Mouse (Mus musculus): Measurements from ENCODE around the gene Gm45521. TPM values are rescaled to one million over a fixed set of nuclear protein-coding genes. Genes with fewer than 3 reads are reported as not detected.

Gene Gm45521
- polyA plus RNA-seq, 1 experiment from 2014 or later = not detected

GRCm38 (mm10) chr14:7954071-7954471 is 3.0 kb upstream of the Gm45521 start:
- Histone ChIP-seq H3K36me3 (ENCODE audit: control insufficient read depth, insufficient read depth, low read length) (peaks cover 23% of the 10 kb centered on the region), H3K4me2 (ENCODE audit: low read length) (no peak overlapping the region), H3K9ac (ENCODE audit: low read length) (0 out of 2 replicates have a peak overlapping the region, but pooled peaks have one; percentile 34), H3K4me3 (ENCODE audit: control insufficient read depth in 1 of 2, insufficient read depth in 1 of 2, low read depth in 1 of 2, low read length in 2 of 2) (no peak overlapping the region), H3K27me3 (ENCODE audit: control insufficient read depth, insufficient read depth, low read length) (no peaks in the 10 kb centered on the region), H3K9me3 (ENCODE audit: control insufficient read depth, low read length) (no peaks in the 10 kb centered on the region), H3K27ac (replicated peaks in 1 of 2; ENCODE audit: control insufficient read depth in 1 of 2, insufficient read depth in 1 of 2, low read depth in 2 of 2, low read length in 2 of 2) (peak overlapping the region; percentile 58 to 84), H3K4me1 (ENCODE audit: control insufficient read depth in 2 of 2, insufficient read depth in 2 of 2, low read length in 2 of 2) (peaks cover 20 to 29% of the 10 kb centered on the region in 2 experiments)
- ATAC-seq (ENCODE audit: insufficient number of reproducible peaks, insufficient read depth, low FRiP score, low read depth) = no peak; the same call in 1 of the 2 replicates
- WGBS = 44% methylated on average over 6 of the region's 6 CpGs

DNA sequence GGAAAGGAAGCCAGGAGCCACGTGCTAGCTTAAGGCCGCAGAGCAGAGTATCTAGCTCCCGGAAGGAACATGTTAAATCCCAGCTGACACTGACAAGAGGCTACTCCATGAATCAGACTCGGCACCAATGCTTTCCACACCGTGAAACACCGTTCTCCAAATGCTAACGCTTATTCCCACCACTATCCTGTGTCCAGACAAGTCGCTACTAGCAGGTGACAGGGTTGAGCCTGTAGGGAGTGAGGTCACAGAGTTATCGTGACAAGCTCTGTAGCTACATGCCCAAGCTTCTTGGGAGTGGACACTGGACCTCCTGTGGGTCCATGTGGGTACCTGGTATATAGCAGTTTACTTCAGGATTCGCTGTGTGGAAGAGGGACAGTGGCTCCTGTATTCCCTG is 661 bp upstream of the Gm45521 start:
- 61% methylated on average over 10 of the region's 10 CpGs for WGBS
- Histone ChIP-seq H3K4me1 (ENCODE audit: control insufficient read depth in 2 of 2, insufficient read depth in 2 of 2, low read length in 2 of 2) (peaks cover 28 to 32% of the 10 kb centered on the region in 2 experiments), H3K36me3 (ENCODE audit: control insufficient read depth, insufficient read depth, low read length) (peaks cover 2% of the 10 kb centered on the region), H3K4me3 (ENCODE audit: control insufficient read depth in 1 of 2, insufficient read depth in 1 of 2, low read depth in 1 of 2, low read length in 2 of 2) (no peak overlapping the region), H3K9me3 (ENCODE audit: control insufficient read depth, low read length) (no peaks in the 10 kb centered on the region), H3K4me2 (ENCODE audit: low read length) (no peak overlapping the region), H3K9ac (ENCODE audit: low read length) (no peak overlapping the region), H3K27ac (replicated peaks in 1 of 2; ENCODE audit: control insufficient read depth in 1 of 2, insufficient read depth in 1 of 2, low read depth in 2 of 2, low read length in 2 of 2) (no peak overlapping the region), H3K27me3 (ENCODE audit: control insufficient read depth, insufficient read depth, low read length) (no peaks in the 10 kb centered on the region)
- ATAC-seq (ENCODE audit: insufficient number of reproducible peaks, insufficient read depth, low FRiP score, low read depth) = no peak

- Histone ChIP-seq H3K36me3 (ENCODE audit: control insufficient read depth, insufficient read depth, low read length) (no peaks in the 10 kb centered on the region), H3K4me3 (ENCODE audit: control insufficient read depth in 1 of 2, insufficient read depth in 1 of 2, low read depth in 1 of 2, low read length in 2 of 2) (no peak overlapping the region), H3K9me3 (ENCODE audit: control insufficient read depth, low read length) (no peaks in the 10 kb centered on the region), H3K4me1 (ENCODE audit: control insufficient read depth in 2 of 2, insufficient read depth in 2 of 2, low read length in 2 of 2) (peaks cover 11 to 12% of the 10 kb centered on the region in 2 experiments; a peak in 2 of 4 replicates), H3K4me2 (ENCODE audit: low read length) (no peak overlapping the region), H3K27ac (replicated peaks in 1 of 2; ENCODE audit: control insufficient read depth in 1 of 2, insufficient read depth in 1 of 2, low read depth in 2 of 2, low read length in 2 of 2) (no peak overlapping the region), H3K27me3 (ENCODE audit: control insufficient read depth, insufficient read depth, low read length) (no peaks in the 10 kb centered on the region), H3K9ac (ENCODE audit: low read length) (no peak overlapping the region)
- 59% methylated on average over 11 of the region's 11 CpGs for WGBS
- ATAC-seq (ENCODE audit: insufficient number of reproducible peaks, insufficient read depth, low FRiP score, low read depth) = no peak
These were observed 3.5 kb downstream of the Gm45521 start for GRCm38 (mm10) chr14:7960616-7961015.

DNA sequence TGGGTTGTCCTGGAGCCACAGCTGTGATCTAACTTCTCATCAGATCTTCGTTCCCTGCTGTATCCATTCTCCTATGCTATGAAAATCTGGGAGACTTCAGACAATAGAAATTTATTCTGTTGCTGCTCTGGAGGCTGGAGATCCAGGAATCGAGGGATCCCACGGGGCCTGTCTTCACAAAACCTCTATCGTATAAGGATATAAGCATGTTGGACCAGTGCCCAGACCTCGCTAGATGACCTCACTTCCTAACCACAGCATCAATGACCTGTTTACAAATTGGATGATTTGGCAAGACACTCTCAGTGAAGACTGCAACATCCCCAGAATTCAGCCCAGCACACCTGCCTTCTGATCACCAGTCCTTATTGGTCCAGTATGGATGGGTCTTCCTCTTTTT is 4.6 kb downstream of the Gm45521 start:
- H3K36me3 ChIP-seq (ENCODE audit: control insufficient read depth, insufficient read depth, low read length) = no peaks in the 10 kb centered on the region
- no peak overlapping the region for H3K4me3 ChIP-seq (ENCODE audit: control insufficient read depth in 1 of 2, insufficient read depth in 1 of 2, low read depth in 1 of 2, low read length in 2 of 2)
- H3K27me3 ChIP-seq (ENCODE audit: control insufficient read depth, insufficient read depth, low read length) = no peaks in the 10 kb centered on the region
- H3K27ac ChIP-seq (replicated peaks in 1 of 2; ENCODE audit: control insufficient read depth in 1 of 2, insufficient read depth in 1 of 2, low read depth in 2 of 2, low read length in 2 of 2) = 0 out of 4 replicates have a peak overlapping the region, but pooled peaks of 1 of the 2 experiments have one; percentile 10
- H3K9me3 ChIP-seq (ENCODE audit: control insufficient read depth, low read length) = no peaks in the 10 kb centered on the region
- WGBS = 26% methylated on average over 5 of the region's 5 CpGs
- no peak overlapping the region for H3K4me2 ChIP-seq (ENCODE audit: low read length)
- ATAC-seq (ENCODE audit: insufficient number of reproducible peaks, insufficient read depth, low FRiP score, low read depth) = no peak
- peaks cover 8 to 12% of the 10 kb centered on the region in 2 experiments; a peak in 2 of 4 replicates for H3K4me1 ChIP-seq (ENCODE audit: control insufficient read depth in 2 of 2, insufficient read depth in 2 of 2, low read length in 2 of 2)
- H3K9ac ChIP-seq (ENCODE audit: low read length) = no peak overlapping the region

GRCm38 (mm10) chr14:7962626-7963025 is 5.5 kb downstream of the Gm45521 start:
- no peak overlapping the region for H3K4me2 ChIP-seq (ENCODE audit: low read length)
- no peak overlapping the region for H3K27ac ChIP-seq (replicated peaks in 1 of 2; ENCODE audit: control insufficient read depth in 1 of 2, insufficient read depth in 1 of 2, low read depth in 2 of 2, low read length in 2 of 2)
- H3K4me3 ChIP-seq (ENCODE audit: control insufficient read depth in 1 of 2, insufficient read depth in 1 of 2, low read depth in 1 of 2, low read length in 2 of 2) = no peak overlapping the region
- no peaks in the 10 kb centered on the region for H3K36me3 ChIP-seq (ENCODE audit: control insufficient read depth, insufficient read depth, low read length)
- H3K4me1 ChIP-seq (ENCODE audit: control insufficient read depth in 2 of 2, insufficient read depth in 2 of 2, low read length in 2 of 2) = peaks cover 8 to 10% of the 10 kb centered on the region in 2 experiments; a peak in 2 of 4 replicates
- WGBS = 85% methylated on average over 2 of the region's 2 CpGs
- ATAC-seq (ENCODE audit: insufficient number of reproducible peaks, insufficient read depth, low FRiP score, low read depth) = no peak
- no peaks in the 10 kb centered on the region for H3K9me3 ChIP-seq (ENCODE audit: control insufficient read depth, low read length)
- no peak overlapping the region for H3K9ac ChIP-seq (ENCODE audit: low read length)
- H3K27me3 ChIP-seq (ENCODE audit: control insufficient read depth, insufficient read depth, low read length) = no peaks in the 10 kb centered on the region

DNA sequence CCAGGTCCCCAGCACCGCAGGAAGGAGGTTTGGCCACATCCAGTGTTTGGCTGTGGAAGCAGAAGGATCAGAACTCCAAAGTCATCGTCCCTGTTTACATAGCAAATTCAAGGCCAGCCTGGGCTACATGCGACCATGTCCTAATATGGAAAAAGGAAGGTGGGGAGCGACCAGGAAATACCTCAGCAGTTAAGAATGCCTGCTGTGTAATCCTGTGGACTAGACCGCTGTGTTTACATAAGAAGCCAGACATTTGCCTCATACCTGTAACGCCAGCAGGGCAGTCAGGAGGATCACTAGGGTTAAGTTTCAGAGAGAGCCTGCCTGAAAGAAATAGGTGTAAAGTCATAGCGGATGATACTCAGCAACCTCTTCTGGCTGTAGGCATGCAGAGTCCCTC is 6.1 kb downstream of the Gm45521 start:
- Histone ChIP-seq H3K36me3 (ENCODE audit: control insufficient read depth, insufficient read depth, low read length) (no peaks in the 10 kb centered on the region), H3K9ac (ENCODE audit: low read length) (no peak overlapping the region), H3K4me2 (ENCODE audit: low read length) (no peak overlapping the region), H3K4me1 (ENCODE audit: control insufficient read depth in 2 of 2, insufficient read depth in 2 of 2, low read length in 2 of 2) (peaks cover 8 to 10% of the 10 kb centered on the region in 2 experiments; a peak in 2 of 4 replicates), H3K4me3 (ENCODE audit: control insufficient read depth in 1 of 2, insufficient read depth in 1 of 2, low read depth in 1 of 2, low read length in 2 of 2) (no peak overlapping the region), H3K27ac (replicated peaks in 1 of 2; ENCODE audit: control insufficient read depth in 1 of 2, insufficient read depth in 1 of 2, low read depth in 2 of 2, low read length in 2 of 2) (no peak overlapping the region), H3K27me3 (ENCODE audit: control insufficient read depth, insufficient read depth, low read length) (no peaks in the 10 kb centered on the region), H3K9me3 (ENCODE audit: control insufficient read depth, low read length) (no peaks in the 10 kb centered on the region)
- ATAC-seq (ENCODE audit: insufficient number of reproducible peaks, insufficient read depth, low FRiP score, low read depth) = no peak
- 57% methylated on average over 7 of the region's 7 CpGs for WGBS

- Histone ChIP-seq H3K36me3 (ENCODE audit: control insufficient read depth, insufficient read depth, low read length) (no peaks in the 10 kb centered on the region), H3K9me3 (ENCODE audit: control insufficient read depth, low read length) (no peaks in the 10 kb centered on the region), H3K4me1 (ENCODE audit: control insufficient read depth in 2 of 2, insufficient read depth in 2 of 2, low read length in 2 of 2) (peaks cover 6 to 8% of the 10 kb centered on the region in 2 experiments; a peak in 2 of 4 replicates), H3K4me3 (ENCODE audit: control insufficient read depth in 1 of 2, insufficient read depth in 1 of 2, low read depth in 1 of 2, low read length in 2 of 2) (no peak overlapping the region), H3K27ac (replicated peaks in 1 of 2; ENCODE audit: control insufficient read depth in 1 of 2, insufficient read depth in 1 of 2, low read depth in 2 of 2, low read length in 2 of 2) (no peak overlapping the region), H3K4me2 (ENCODE audit: low read length) (no peak overlapping the region), H3K27me3 (ENCODE audit: control insufficient read depth, insufficient read depth, low read length) (no peaks in the 10 kb centered on the region), H3K9ac (ENCODE audit: low read length) (no peak overlapping the region)
- ATAC-seq (ENCODE audit: insufficient number of reproducible peaks, insufficient read depth, low FRiP score, low read depth) = no peak
- WGBS = 51% methylated on average over 11 of the region's 11 CpGs
These were observed 7.3 kb downstream of the Gm45521 start for GRCm38 (mm10) chr14:7964219-7964889.

All from heart, embryonic 14.5 days (tissue).